Comparison of ENCODE assay signal across 15 mouse cellular contexts in genomic region chr2:145049655-145050376, GRCm38 (mm10).
"Had no signal": no experiment of that assay in that cellular context is flagged by ENCODE, and none has a peak within 500 bp of the region (broad histone marks: within the 10 kb centered on the region; RNA-seq: fewer than 3 reads in every experiment).

No protein-coding gene starts in this region.

- H3K4me3 ChIP-seq: layer of hippocampus, adult 2 months; liver, embryonic 15.5 days; midbrain, embryonic 10.5 days; myocyte; neural tube, embryonic 15.5 days had no signal

- H3K4me2 ChIP-seq: liver, embryonic 11.5 days; liver, embryonic 15.5 days; neural tube, embryonic 15.5 days had no signal

- H3K27ac ChIP-seq: layer of hippocampus, adult 2 months; liver, embryonic 15.5 days; midbrain, embryonic 10.5 days; neural tube, embryonic 15.5 days had no signal

- H3K9me3 ChIP-seq: liver, embryonic 15.5 days; midbrain, embryonic 10.5 days; neural tube, embryonic 15.5 days had no signal

- H3K36me3 ChIP-seq: liver, embryonic 15.5 days; midbrain, embryonic 10.5 days; neural tube, embryonic 15.5 days had no signal

- H3K27me3 ChIP-seq: liver, embryonic 15.5 days; neural tube, embryonic 15.5 days had no signal

- DNase-seq: kidney, adult 18-20 months; kidney, postnatal 36 days; lung, adult 2 months; lung, postnatal 36 days; midbrain, embryonic 14.5 days; right cerebral cortex, adult 18-20 months; right cerebral cortex, postnatal 25 days; thymus, postnatal 36 days had no signal

- ATAC-seq: lung, postnatal 0 days had no signal

- H3K9ac ChIP-seq: liver, embryonic 15.5 days; neural tube, embryonic 15.5 days had no signal

- H3K4me1 ChIP-seq: liver, embryonic 15.5 days; midbrain, embryonic 10.5 days; neural tube, embryonic 15.5 days had no signal
